Mouse (Mus musculus) hindbrain, postnatal 0 days (tissue): ENCODE measurements at regions not wholly inside any gene's neighbourhood (a gene's known extent, or its start where the extent isn't known, plus 50 kb on each side); places are given as distances from the start of the nearest gene placed in this dataset.

Experiments
- ATAC-seq: fragments of 200-750 bp; cut with Nextera tagmentation; 2 replicates; pipeline ENCODE4 v1.8.0; 2017; ENCODE audit warnings: mild to moderate bottlenecking, moderate TSS enrichment, moderate library complexity
- DNase-seq: peaks from one replicate; pipeline ENCODE4 v3.0.0-alpha.2; 2015; ENCODE audit warnings: low spot score
- H3K27ac ChIP-seq: fragments of 300-500 bp; sonication (generic); 2 replicates; pipeline ENCODE4 v1.5.1; 2014; ENCODE audit warnings: mild to moderate bottlenecking
- H3K27me3 ChIP-seq: fragments of 300-500 bp; sonication (generic); 2 replicates; pipeline ENCODE4 v1.6.1; 2014; ENCODE audit warnings: low read length, mixed read lengths; ENCODE audit not compliant: insufficient read depth
- H3K36me3 ChIP-seq: fragments of 300-500 bp; sonication (generic); 2 replicates; pipeline ENCODE4 v1.6.1; 2014; ENCODE audit warnings: low read length, mixed read lengths; ENCODE audit not compliant: insufficient read depth
- H3K4me1 ChIP-seq: fragments of 300-500 bp; sonication (generic); 2 replicates; pipeline ENCODE4 v1.6.1; 2014; ENCODE audit warnings: antibody characterized with exemption, low read length, mixed read lengths; ENCODE audit not compliant: insufficient read depth
- H3K4me2 ChIP-seq: fragments of 300-500 bp; sonication (generic); 2 replicates; pipeline ENCODE4 v1.6.1; 2014; ENCODE audit warnings: low read depth, mild to moderate bottlenecking, low read length, moderate library complexity, mixed read lengths
- H3K4me3 ChIP-seq: fragments of 300-500 bp; sonication (generic); 2 replicates; pipeline ENCODE4 v1.5.1; 2014; ENCODE audit warnings: low read length
- H3K9ac ChIP-seq: fragments of 300-500 bp; sonication (generic); replicated peaks from 2 replicates; pipeline ENCODE4 v1.6.1; 2014; ENCODE audit warnings: mild to moderate bottlenecking, low read length, moderate library complexity, mixed read lengths
- H3K9me3 ChIP-seq: fragments of 300-500 bp; sonication (generic); 2 replicates; pipeline ENCODE4 v1.6.1; 2016; ENCODE audit warnings: low read length, mixed read lengths
- CTCF ChIP-seq: IDR thresholded peaks from 2 replicates; pipeline ENCODE4 v1.5.1; 2016; ENCODE audit warnings: antibody characterized with exemption, control low read depth, low read depth
- WGBS: fragments of 180-500 bp; shearing (Covaris S2); extraction: QIAGEN DNeasy Blood & Tissue Kit; methylation state at CpG from one replicate; pipeline ENCODE4 v1.1.7; 2014; 5-methylcytosine and 5-hydroxymethylcytosine counted together

- no peaks in the 10 kb centered on the region for H3K27me3 ChIP-seq
- DNase-seq (no peak), ATAC-seq (no peak)
- H3K9me3 ChIP-seq: no peaks in the 10 kb centered on the region
- WGBS: 79% methylated on average over 4 of the region's 4 CpGs
- TF ChIP-seq CTCF: no peak
- no peak overlapping the region for H3K9ac ChIP-seq
- no peak overlapping the region for H3K4me3 ChIP-seq
- no peak overlapping the region for H3K4me2 ChIP-seq
- no peaks in the 10 kb centered on the region for H3K36me3 ChIP-seq
- H3K4me1 ChIP-seq: peaks cover 9% of the 10 kb centered on the region
- no peak overlapping the region for H3K27ac ChIP-seq
These were observed 284.3 kb upstream of the Eif4g2 start for GRCm38 (mm10) chr7:111366951-111367653.

GRCm38 (mm10) chr7:111365384-111365783 is 282.6 kb upstream of the Eif4g2 start:
- H3K4me3 ChIP-seq: no peak overlapping the region
- DNase-seq: no peak
- no peaks in the 10 kb centered on the region for H3K27me3 ChIP-seq
- H3K4me2 ChIP-seq: no peak overlapping the region
- 48% methylated on average over 5 of the region's 5 CpGs for WGBS
- H3K9ac ChIP-seq: no peak overlapping the region
- H3K9me3 ChIP-seq: no peaks in the 10 kb centered on the region
- peaks cover 7% of the 10 kb centered on the region for H3K4me1 ChIP-seq
- ATAC-seq: no peak
- no peak for TF ChIP-seq CTCF
- H3K27ac ChIP-seq: no peak overlapping the region
- no peaks in the 10 kb centered on the region for H3K36me3 ChIP-seq

GRCm38 (mm10) chr7:111363206-111363605 is 280.4 kb upstream of the Eif4g2 start:
- ATAC-seq (no peak), DNase-seq (no peak)
- WGBS: 88% methylated on average over 5 of the region's 5 CpGs
- no peaks in the 10 kb centered on the region for H3K9me3 ChIP-seq
- H3K36me3 ChIP-seq: no peaks in the 10 kb centered on the region
- H3K4me2 ChIP-seq: no peak overlapping the region
- H3K27me3 ChIP-seq: no peaks in the 10 kb centered on the region
- TF ChIP-seq CTCF: no peak
- H3K9ac ChIP-seq: no peak overlapping the region
- no peaks in the 10 kb centered on the region; the same call in 1 of the 2 replicates for H3K4me1 ChIP-seq
- H3K27ac ChIP-seq: no peak overlapping the region
- H3K4me3 ChIP-seq: no peak overlapping the region

- Histone ChIP-seq H3K4me1 (no peaks in the 10 kb centered on the region), H3K4me2 (no peak overlapping the region), H3K36me3 (no peaks in the 10 kb centered on the region), H3K9me3 (no peaks in the 10 kb centered on the region), H3K27ac (no peak overlapping the region), H3K27me3 (no peaks in the 10 kb centered on the region), H3K9ac (no peak overlapping the region), H3K4me3 (no peak overlapping the region)
- DNase-seq (no peak), ATAC-seq (no peak)
- 76% methylated on average over 4 of the region's 4 CpGs for WGBS
- TF ChIP-seq CTCF: no peak
These were observed 279.8 kb upstream of the Eif4g2 start for GRCm38 (mm10) chr7:111362646-111363045.

GRCm38 (mm10) chr7:111355088-111355656 is 272.3 kb upstream of the Eif4g2 start:
- 89% methylated on average over 2 of the region's 2 CpGs for WGBS
- no peak for ATAC-seq
- Histone ChIP-seq H3K4me1 (0 out of 2 replicates have a peak, but pooled peaks cover 4% of the 10 kb centered on the region), H3K4me3 (no peak overlapping the region), H3K36me3 (no peaks in the 10 kb centered on the region), H3K27ac (no peak overlapping the region), H3K27me3 (no peaks in the 10 kb centered on the region), H3K9me3 (no peaks in the 10 kb centered on the region), H3K4me2 (no peak overlapping the region), H3K9ac (no peak overlapping the region)
- TF ChIP-seq CTCF: no peak
- no peak for DNase-seq

GRCm38 (mm10) chr7:111354066-111354465 is 271.2 kb upstream of the Eif4g2 start:
- TF ChIP-seq CTCF: no peak
- ATAC-seq: no peak
- no peak for DNase-seq
- Histone ChIP-seq H3K27me3 (no peaks in the 10 kb centered on the region), H3K4me1 (0 out of 2 replicates have a peak, but pooled peaks cover 4% of the 10 kb centered on the region), H3K4me2 (no peak overlapping the region), H3K9ac (no peak overlapping the region), H3K4me3 (no peak overlapping the region), H3K9me3 (no peaks in the 10 kb centered on the region), H3K27ac (no peak overlapping the region), H3K36me3 (no peaks in the 10 kb centered on the region)
- WGBS: 79% methylated on average over 4 of the region's 4 CpGs

GRCm38 (mm10) chr7:111352176-111352575 is 269.3 kb upstream of the Eif4g2 start:
- DNase-seq (no peak), ATAC-seq (no peak)
- no peak overlapping the region for H3K9ac ChIP-seq
- no peaks in the 10 kb centered on the region for H3K27me3 ChIP-seq
- 0 out of 2 replicates have a peak, but pooled peaks cover 4% of the 10 kb centered on the region for H3K4me1 ChIP-seq
- no peak overlapping the region for H3K4me3 ChIP-seq
- no peak for TF ChIP-seq CTCF
- H3K36me3 ChIP-seq: no peaks in the 10 kb centered on the region
- 88% methylated on average over 2 of the region's 2 CpGs for WGBS
- no peaks in the 10 kb centered on the region for H3K9me3 ChIP-seq
- H3K27ac ChIP-seq: no peak overlapping the region
- H3K4me2 ChIP-seq: no peak overlapping the region
